Mouse (Mus musculus) bone marrow macrophage, adult 2 months (primary cell): ENCODE measurements around the gene Ugt8a. TPM values are rescaled to one million over a fixed set of nuclear protein-coding genes. Genes with fewer than 3 reads are reported as not detected.

Experiments used
- H3K27ac ChIP-seq: 2 replicates; pipeline ENCODE4 v1.5.1; 2012; ENCODE audit warnings: low read depth, low read length; ENCODE audit not compliant: insufficient read depth
- H3K4me1 ChIP-seq: 2 replicates; pipeline ENCODE4 v1.6.1; 2012; ENCODE audit warnings: low read length; ENCODE audit not compliant: control insufficient read depth, insufficient read depth
- H3K4me3 ChIP-seq: 2 replicates; pipeline ENCODE4 v1.5.1; 2012; ENCODE audit warnings: mild to moderate bottlenecking, low read length, moderate library complexity; ENCODE audit not compliant: insufficient read depth
- CTCF ChIP-seq: IDR thresholded peaks from 2 replicates; pipeline ENCODE4 v1.5.1; 2012; ENCODE audit warnings: low read depth, mild to moderate bottlenecking, low read length, moderate library complexity
- POLR2A ChIP-seq: IDR thresholded peaks from 2 replicates; pipeline ENCODE4 v1.6.1; 2012; ENCODE audit warnings: mild to moderate bottlenecking, low read depth, low read length, borderline replicate concordance
- polyA plus RNA-seq: library from polyadenylated mRNA; stranded (reverse); fragments of >200 nt; gene quantifications from 2 replicates; pipeline ENCODE4 v1.2.4, GENCODE M21; 2012; ENCODE audit not compliant: missing spikeins, insufficient read depth, insufficient read length

Ugt8a gene
- polyA plus RNA-seq, result not detected in 2 replicates

DNA sequence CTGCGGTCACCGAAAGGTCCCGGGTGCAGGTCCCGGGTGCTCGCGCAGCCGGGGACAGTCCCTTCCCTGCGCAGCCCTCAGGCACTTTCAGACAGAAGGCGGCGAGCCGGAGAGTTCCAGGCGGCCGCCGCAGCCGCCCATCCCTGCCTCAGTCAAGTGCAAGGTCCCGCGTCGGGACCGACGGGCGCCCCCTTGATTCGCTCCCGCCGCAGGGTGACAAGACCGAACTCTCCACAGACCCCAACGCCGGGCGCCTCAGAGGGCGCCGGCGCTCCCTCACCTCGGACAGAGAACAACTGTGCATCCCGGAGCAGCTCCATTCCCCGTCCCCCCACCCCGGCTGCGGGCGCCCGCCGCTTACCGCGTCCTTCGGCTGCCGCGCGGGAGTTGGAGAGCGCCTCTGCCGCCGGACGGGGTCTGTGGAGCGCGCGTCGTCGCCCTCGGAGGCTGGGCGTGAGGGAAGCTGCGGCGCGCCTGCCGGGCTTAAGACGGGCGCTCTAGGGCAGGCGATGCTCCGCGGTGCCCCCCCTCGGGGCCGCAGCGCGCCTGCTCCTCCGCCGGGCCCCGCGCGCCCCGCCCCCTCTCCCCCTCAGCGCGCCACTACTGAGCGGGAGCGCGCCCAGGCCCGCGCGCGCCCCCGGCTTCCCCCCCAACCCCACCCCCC, at the start of gene Ugt8a:
Gene Ugt8a (minus strand): TSS at position 528 of the 664 bp plus-strand sequence.
- Histone ChIP-seq H3K27ac (no peak within 1 kb of the TSS), H3K4me3 (no peak within 1 kb of the TSS), H3K4me1 (no peaks in the 10 kb centered on the region)
- TF ChIP-seq CTCF (no peak), POLR2A (no peak)

DNA sequence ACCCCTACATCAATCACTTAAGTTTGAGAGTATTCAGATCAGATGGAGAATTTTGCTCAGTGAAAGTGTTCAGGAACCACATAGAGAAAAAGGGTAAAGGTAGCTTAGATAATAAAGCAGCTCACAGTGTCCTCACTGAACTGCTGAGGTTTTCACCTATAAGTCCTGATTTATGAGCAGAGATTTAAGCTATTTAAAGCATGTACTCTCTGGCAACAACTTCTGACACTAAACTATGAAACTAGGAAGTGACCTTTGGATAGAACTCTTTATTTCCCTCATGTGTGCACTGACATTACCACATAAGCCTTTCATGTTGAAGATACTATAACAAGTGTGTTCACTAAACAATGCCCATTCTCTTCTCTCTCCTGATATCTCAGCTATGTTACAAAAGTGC, 48.2 kb upstream of the Ugt8a start:
- Histone ChIP-seq H3K4me3 (no peak overlapping the region), H3K27ac (no peak overlapping the region), H3K4me1 (no peaks in the 10 kb centered on the region)
- no peak for TF ChIP-seq POLR2A
- no peak for TF ChIP-seq CTCF

DNA sequence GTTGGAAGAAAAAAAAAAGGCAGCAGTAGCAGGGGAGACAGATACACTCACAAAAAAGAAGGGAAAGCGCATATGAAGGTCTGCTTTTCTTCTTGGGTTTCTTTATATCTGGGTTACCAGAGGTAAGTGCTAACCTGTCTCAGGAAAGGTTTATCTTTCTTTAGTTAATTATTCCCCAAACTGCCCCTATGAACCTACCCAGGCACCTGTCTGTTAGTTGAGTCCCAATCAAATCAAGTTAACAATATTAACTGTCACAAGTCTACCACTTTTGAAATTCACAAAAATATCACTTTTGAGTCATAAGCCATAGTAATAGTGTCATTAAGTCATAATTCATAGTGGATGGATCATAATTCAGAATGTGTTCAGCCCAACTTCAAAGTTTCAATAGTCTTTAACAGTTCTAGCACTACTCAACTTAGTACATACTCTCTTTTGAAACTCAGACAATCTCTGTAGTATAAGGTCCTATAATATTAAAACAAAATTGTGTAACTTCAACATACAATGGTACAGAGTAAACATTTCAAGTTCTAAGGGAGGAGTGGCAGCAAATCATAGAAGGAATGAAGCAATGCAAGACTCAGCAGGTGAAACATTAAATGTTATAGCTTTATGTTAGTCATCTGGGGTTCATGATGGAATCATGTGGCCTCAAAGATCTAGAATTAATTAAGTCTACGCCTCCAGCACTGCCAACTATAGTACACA, 45.4 kb upstream of the Ugt8a start:
- Histone ChIP-seq H3K4me3 (no peak overlapping the region), H3K4me1 (no peaks in the 10 kb centered on the region), H3K27ac (no peak overlapping the region)
- TF ChIP-seq POLR2A (no peak), CTCF (no peak)

- Histone ChIP-seq H3K4me1 (no peaks in the 10 kb centered on the region), H3K4me3 (no peak overlapping the region), H3K27ac (no peak overlapping the region)
- TF ChIP-seq CTCF (no peak), POLR2A (no peak)
Measured at GRCm38 (mm10) chr3:125979475-125979874, 41.1 kb upstream of the Ugt8a start.

DNA sequence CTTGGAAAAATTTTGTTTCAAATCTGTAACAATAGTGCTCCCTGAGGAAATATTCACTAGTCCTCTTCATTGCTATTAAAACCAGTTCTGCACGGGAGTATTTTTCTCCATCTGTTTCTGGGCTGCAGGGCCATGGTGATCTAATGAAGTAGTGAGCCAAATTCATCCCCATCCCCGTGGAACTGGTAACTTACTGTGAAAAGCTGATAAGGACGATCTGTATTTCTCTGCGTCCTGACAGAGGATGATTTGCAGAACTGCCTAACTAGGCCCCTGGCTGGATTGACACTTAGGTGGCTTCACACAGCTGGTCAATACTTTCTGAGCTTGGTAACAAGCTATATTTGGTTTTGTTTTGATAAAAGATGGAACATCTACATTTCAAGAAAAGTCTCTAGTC, 37.5 kb upstream of the Ugt8a start:
- TF ChIP-seq CTCF, result no peak
- TF ChIP-seq POLR2A, result no peak
- no peaks in the 10 kb centered on the region for H3K4me1 ChIP-seq
- H3K4me3 ChIP-seq, result no peak overlapping the region
- no peak overlapping the region for H3K27ac ChIP-seq

GRCm38 (mm10) chr3:125969458-125969857, 31.0 kb upstream of the Ugt8a start:
- H3K4me3 ChIP-seq, result no peak overlapping the region
- no peaks in the 10 kb centered on the region for H3K4me1 ChIP-seq
- no peak overlapping the region for H3K27ac ChIP-seq
- TF ChIP-seq CTCF (no peak), POLR2A (no peak)

GRCm38 (mm10) chr3:125956196-125956885, 17.9 kb upstream of the Ugt8a start:
- TF ChIP-seq CTCF, result no peak
- TF ChIP-seq POLR2A, result no peak
- no peak overlapping the region for H3K4me3 ChIP-seq
- H3K4me1 ChIP-seq, result no peaks in the 10 kb centered on the region
- H3K27ac ChIP-seq, result no peak overlapping the region

GRCm38 (mm10) chr3:125954881-125955280, 16.5 kb upstream of the Ugt8a start:
- no peak overlapping the region for H3K4me3 ChIP-seq
- H3K4me1 ChIP-seq, result no peaks in the 10 kb centered on the region
- TF ChIP-seq POLR2A, result no peak
- no peak for TF ChIP-seq CTCF

GRCm38 (mm10) chr3:125940811-125941210, 2.4 kb upstream of the Ugt8a start:
- H3K27ac ChIP-seq, result no peak overlapping the region
- no peaks in the 10 kb centered on the region for H3K4me1 ChIP-seq
- H3K4me3 ChIP-seq, result no peak overlapping the region
- TF ChIP-seq CTCF (no peak), POLR2A (no peak)

More at GRCm38 (mm10) chr3:125954881-125955280, 16.5 kb upstream of the Ugt8a start:
- H3K27ac ChIP-seq, result no peak overlapping the region

DNA sequence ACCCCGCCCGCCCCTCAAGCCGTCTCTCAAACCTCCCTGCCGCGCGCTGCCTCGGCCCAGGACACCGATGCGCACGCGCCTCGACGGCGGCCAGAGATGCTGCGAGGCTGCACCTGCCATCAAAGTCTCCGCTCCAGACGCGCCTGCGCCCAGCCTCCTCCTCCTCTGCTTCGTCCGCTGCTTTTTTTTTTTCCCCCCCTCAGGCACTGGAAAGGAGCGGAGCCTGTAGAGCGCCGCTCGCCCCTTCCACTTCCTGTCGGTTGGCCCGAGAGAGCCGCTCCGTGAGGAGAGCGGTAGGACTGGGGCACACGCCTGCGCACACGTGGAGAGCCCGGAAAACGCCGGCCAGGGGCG, 314 bp upstream of the Ugt8a start:
- H3K4me1 ChIP-seq, result no peaks in the 10 kb centered on the region
- no peak overlapping the region for H3K27ac ChIP-seq
- H3K4me3 ChIP-seq, result no peak overlapping the region
- TF ChIP-seq POLR2A, result no peak
- no peak for TF ChIP-seq CTCF
